Mouse (Mus musculus) olfactory bulb, adult 2 months (tissue): ENCODE data around the gene Gm43552.

Source experiments
- CTCF ChIP-seq: fragments of 200-500 bp; IDR thresholded peaks from 2 replicates; pipeline ENCODE4 v1.5.1; 2012; ENCODE audit warnings: low read depth, mild to moderate bottlenecking, low read length, moderate library complexity; ENCODE audit not compliant: insufficient read depth
- POLR2A ChIP-seq: fragments of 200-500 bp; IDR thresholded peaks from 2 replicates; pipeline ENCODE4 v1.6.1; 2012; ENCODE audit warnings: mild to moderate bottlenecking, low read depth, low read length, moderate library complexity; ENCODE audit not compliant: insufficient read depth

DNA sequence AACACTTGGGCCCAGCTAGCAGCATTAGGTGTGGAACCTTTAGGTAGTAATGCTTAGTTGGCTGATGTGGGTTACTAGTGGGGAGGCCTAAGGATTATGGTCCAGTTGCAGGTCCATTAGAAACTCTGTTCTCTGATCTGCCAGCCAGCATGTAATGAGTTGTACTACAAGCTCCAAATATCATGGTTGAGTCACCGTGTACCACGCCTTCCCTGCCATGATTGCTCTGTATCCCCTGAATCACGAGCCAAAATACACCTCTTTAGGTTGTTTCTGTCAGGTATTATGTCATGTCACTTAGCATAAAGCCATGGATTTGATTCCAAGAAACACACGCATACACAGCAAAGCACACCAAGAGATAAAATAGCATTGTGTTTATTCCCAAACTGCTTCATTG is 32.2 kb upstream of the Gm43552 start:
- no peak for TF ChIP-seq POLR2A
- no peak for TF ChIP-seq CTCF
